Mouse (Mus musculus) stomach, postnatal 0 days (tissue): ENCODE results near the gene Fam205a3. TPM values are rescaled to one million over a fixed set of nuclear protein-coding genes. Genes with fewer than 3 reads are reported as not detected.
"Not testable (repeated sequence)": the region's sequence is repeated elsewhere in the genome, so short reads cannot be mapped to it uniquely, and the experiment has no call there.

Experiments
- ATAC-seq: fragments of 200-750 bp; cut with Nextera tagmentation; 2 replicates; pipeline ENCODE4 v1.8.0; 2017; ENCODE audit not compliant: low FRiP score, low TSS enrichment
- DNase-seq: peaks from one replicate; pipeline ENCODE4 v3.0.0-alpha.2; 2016; ENCODE audit warnings: low spot score
- H3K27ac ChIP-seq: fragments of 300-500 bp; sonication (generic); replicated peaks from 2 replicates; pipeline ENCODE4 v1.5.1; 2014; ENCODE audit warnings: mild to moderate bottlenecking, control low read depth
- H3K27me3 ChIP-seq: fragments of 300-500 bp; sonication (generic); 2 replicates; pipeline ENCODE4 v1.6.1; 2014; ENCODE audit warnings: low read length; ENCODE audit not compliant: control insufficient read depth, insufficient read depth
- H3K36me3 ChIP-seq: fragments of 300-500 bp; sonication (generic); 2 replicates; pipeline ENCODE4 v1.6.1; 2014; ENCODE audit warnings: low read length, mixed read lengths; ENCODE audit not compliant: control insufficient read depth, insufficient read depth
- H3K4me1 ChIP-seq: fragments of 300-500 bp; sonication (generic); replicated peaks from 2 replicates; pipeline ENCODE4 v1.6.1; 2014; ENCODE audit warnings: antibody characterized with exemption; ENCODE audit not compliant: control insufficient read depth, insufficient read depth
- H3K4me2 ChIP-seq: fragments of 300-500 bp; sonication (generic); replicated peaks from 2 replicates; pipeline ENCODE4 v1.6.1; 2014; ENCODE audit warnings: low read depth, mild to moderate bottlenecking, control low read depth, moderate library complexity
- H3K4me3 ChIP-seq: fragments of 300-500 bp; sonication (generic); 2 replicates; pipeline ENCODE4 v1.5.1; 2014; ENCODE audit warnings: low read depth, low read length, control low read depth
- H3K9ac ChIP-seq: fragments of 300-500 bp; sonication (generic); 2 replicates; pipeline ENCODE4 v1.6.1; 2014; ENCODE audit warnings: mild to moderate bottlenecking, low read length, control low read depth, mixed read lengths
- H3K9me3 ChIP-seq: fragments of 300-500 bp; sonication (generic); 2 replicates; pipeline ENCODE4 v1.6.1; 2016; ENCODE audit warnings: low read length; ENCODE audit not compliant: control insufficient read depth
- WGBS: fragments of 180-500 bp; shearing (Covaris S2); extraction: QIAGEN DNeasy Blood & Tissue Kit; methylation state at CpG from one replicate; pipeline ENCODE4 v1.1.7; 2014; 5-methylcytosine and 5-hydroxymethylcytosine counted together
- polyA plus RNA-seq: library from polyadenylated mRNA; unstranded; fragments of >200 nt; fragmentation: Nextera tagmentation; extraction: Ambion mirVana; gene quantifications from 2 replicates; pipeline ENCODE4 v1.2.1, GENCODE M21; 2015

Gene Fam205a3
- not detected in 2 replicates for polyA plus RNA-seq

- no CpG with 5 or more reads among the region's 1 CpGs for WGBS
- H3K27ac ChIP-seq, ATAC-seq: not testable (repeated sequence)
These were observed at the start of gene Fam205a3 for GRCm38 (mm10) chr4:42318034-42318433. Gene Fam205a3, plus strand, starts transcription at chr4:42318334.

GRCm38 (mm10) chr4:42293967-42294366 lies 24.2 kb upstream of the Fam205a3 start, which contains the start of gene Gm21953:
Gene Gm21953, plus strand, starts transcription at chr4:42294267.
- not testable (repeated sequence) for H3K9ac ChIP-seq, H3K9me3 ChIP-seq, H3K27ac ChIP-seq, H3K4me3 ChIP-seq, ATAC-seq, H3K36me3 ChIP-seq, H3K27me3 ChIP-seq, DNase-seq, H3K4me2 ChIP-seq, H3K4me1 ChIP-seq
- no CpG with 5 or more reads among the region's 18 CpGs for WGBS

More at GRCm38 (mm10) chr4:42318034-42318433, at the start of gene Fam205a3:
- H3K9ac ChIP-seq, H3K4me1 ChIP-seq, H3K27me3 ChIP-seq, H3K4me2 ChIP-seq, H3K36me3 ChIP-seq, H3K9me3 ChIP-seq, H3K4me3 ChIP-seq, DNase-seq: not testable (repeated sequence)

Other genes with a start within 250 kb of the Fam205a3 start
- gene Gm3893, start 227.1 kb upstream of the Fam205a3 start, polyA plus RNA-seq, result not detected in 2 replicates
- 10.0 TPM in 1 of 2 replicates, not detected in the other for gene Gm13304, start 203.5 kb upstream of the Fam205a3 start, polyA plus RNA-seq
- gene Gm13306, start 164.9 kb upstream of the Fam205a3 start, polyA plus RNA-seq, result not detected in 2 replicates
- 0.39 TPM in 1 of 2 replicates, not detected in the other for gene Gm13305, start 149.7 kb upstream of the Fam205a3 start, polyA plus RNA-seq
- not detected in 2 replicates for gene Gm10600, start 77.7 kb upstream of the Fam205a3 start, polyA plus RNA-seq
- gene Ccl21b, start 62.6 kb upstream of the Fam205a3 start, polyA plus RNA-seq, result 0.42 TPM in 1 of 2 replicates, not detected in the other
- gene Gm21953, start 24.1 kb upstream of the Fam205a3 start, polyA plus RNA-seq, result not detected in 2 replicates
- gene Gm21586, start 121.0 kb downstream of the Fam205a3 start, polyA plus RNA-seq, result not detected in 2 replicates
- 0.05 TPM in 1 of 2 replicates, not detected in the other for gene Gm2163, start 148.4 kb downstream of the Fam205a3 start, polyA plus RNA-seq
- gene Fam205a2, start 209.8 kb downstream of the Fam205a3 start, polyA plus RNA-seq, result not detected in 2 replicates